Comparison of ENCODE assay signal across 20 mouse cellular contexts in genomic region chr13:32670782-32671181, GRCm38 (mm10).
A peak's percentile ranks its signal among the peaks of the same experiment; 100 is the strongest.
DNase-seq lines count a peak whose midpoint lies in the region; ATAC-seq and TF ChIP-seq lines count a peak whose summit lies in the region.
"Had no signal": no experiment of that assay in that cellular context is flagged by ENCODE, and none has a peak within 500 bp of the region (broad histone marks: within the 10 kb centered on the region; RNA-seq: fewer than 3 reads in every experiment).

No protein-coding gene starts in this region.

- peak overlapping the region; percentile 49 for H3K4me2 ChIP-seq in heart, embryonic 12.5 days
- peak overlapping the region; percentile 14; the same call in 1 of the 2 replicates for H3K4me2 ChIP-seq in heart, embryonic 16.5 days (ENCODE audit: low read depth, low read length)
- peak overlapping the region; percentile 22; the same call in 1 of the 2 replicates for H3K4me2 ChIP-seq in lung, embryonic 15.5 days
- H3K4me2 ChIP-seq: embryonic facial prominence, embryonic 13.5 days; forebrain, embryonic 12.5 days; hindbrain, embryonic 14.5 days; intestine, embryonic 15.5 days had no signal

- WGBS in heart, embryonic 12.5 days = 22% methylated on average over 7 of the region's 7 CpGs
- WGBS in heart, embryonic 16.5 days = 30% methylated on average over 7 of the region's 7 CpGs
- 20% methylated on average over 7 of the region's 7 CpGs for WGBS in lung, embryonic 15.5 days
- WGBS in thymus, adult 2 months = 47% methylated on average over 7 of the region's 7 CpGs

- no peak for DNase-seq in heart, postnatal 4 days
- no peak for DNase-seq in heart, postnatal 36 days
- no peak for DNase-seq in lung, postnatal 14 days
- no peak for DNase-seq in thymus, adult 2 months
- DNase-seq in thymus, postnatal 14 days = no peak
- DNase-seq: adrenal gland, adult 2 months; adrenal gland, postnatal 25 days; cerebellum, adult 18-20 months; cerebellum, adult 9-11 months; cerebellum, postnatal 36 days; gastrocnemius, postnatal 10 days had no signal

- no peak overlapping the region for H3K27ac ChIP-seq in heart, embryonic 12.5 days (ENCODE audit: poor library complexity, severe bottlenecking)
- no peak overlapping the region for H3K27ac ChIP-seq in heart, embryonic 16.5 days (ENCODE audit: low read length)
- H3K27ac ChIP-seq in lung, embryonic 15.5 days = no peak overlapping the region
- peak overlapping the region; percentile 47 for H3K27ac ChIP-seq in thymus, adult 2 months (ENCODE audit: control insufficient read depth, insufficient read depth, low read length)
- H3K27ac ChIP-seq: embryonic facial prominence, embryonic 13.5 days; forebrain, embryonic 12.5 days; hindbrain, embryonic 10.5 days; hindbrain, embryonic 14.5 days; intestine, embryonic 15.5 days had no signal

- H3K36me3 ChIP-seq in heart, embryonic 12.5 days = no peaks in the 10 kb centered on the region
- no peaks in the 10 kb centered on the region for H3K36me3 ChIP-seq in heart, embryonic 16.5 days (ENCODE audit: control insufficient read depth, insufficient read depth)
- no peaks in the 10 kb centered on the region for H3K36me3 ChIP-seq in lung, embryonic 15.5 days
- H3K36me3 ChIP-seq in thymus, adult 2 months (ENCODE audit: control insufficient read depth, insufficient read depth, low read length) = no peaks in the 10 kb centered on the region
- H3K36me3 ChIP-seq: embryonic facial prominence, embryonic 13.5 days; forebrain, embryonic 12.5 days; hindbrain, embryonic 10.5 days; intestine, embryonic 15.5 days had no signal

- intact Hi-C loops in heart, postnatal 36 days (cut with DNase I) = no loop called here

- peaks cover 32% of the 10 kb centered on the region for H3K27me3 ChIP-seq in heart, embryonic 12.5 days (replicated peaks)
- H3K27me3 ChIP-seq in heart, embryonic 16.5 days (ENCODE audit: control insufficient read depth, insufficient read depth, low read length) = peaks cover 6% of the 10 kb centered on the region
- peaks cover 54% of the 10 kb centered on the region for H3K27me3 ChIP-seq in lung, embryonic 15.5 days
- no peaks in the 10 kb centered on the region for H3K27me3 ChIP-seq in thymus, adult 2 months (ENCODE audit: control insufficient read depth, insufficient read depth, low read length)
- H3K27me3 ChIP-seq: forebrain, embryonic 12.5 days; intestine, embryonic 15.5 days had no signal

- H3K4me1 ChIP-seq in heart, embryonic 12.5 days (replicated peaks) = peaks cover 13% of the 10 kb centered on the region; the same call in 1 of the 2 replicates
- peaks cover 4% of the 10 kb centered on the region; the same call in 1 of the 2 replicates for H3K4me1 ChIP-seq in heart, embryonic 16.5 days (ENCODE audit: control insufficient read depth, insufficient read depth, low read length)
- H3K4me1 ChIP-seq in lung, embryonic 15.5 days = peaks cover 15% of the 10 kb centered on the region
- peaks cover 14% of the 10 kb centered on the region for H3K4me1 ChIP-seq in thymus, adult 2 months (replicated peaks; ENCODE audit: control insufficient read depth, insufficient read depth, low read length)
- H3K4me1 ChIP-seq: forebrain, embryonic 12.5 days; hindbrain, embryonic 10.5 days; intestine, embryonic 15.5 days had no signal

- no peak for ATAC-seq in heart, embryonic 12.5 days (ENCODE audit: insufficient number of reproducible peaks, low FRiP score)
- ATAC-seq in heart, embryonic 16.5 days (replicated peaks; ENCODE audit: extremely low read depth, insufficient read depth, low FRiP score) = no peak
- no peak for ATAC-seq in lung, embryonic 15.5 days (ENCODE audit: borderline replicate concordance, extremely low read depth, low FRiP score, low TSS enrichment)
- ATAC-seq: forebrain, embryonic 16.5 days; intestine, embryonic 15.5 days had no signal

- no peak for TF ChIP-seq POLR2A in thymus, adult 2 months (IDR thresholded peaks at IDR 0.05; ENCODE audit: control insufficient read depth, extremely low read depth, insufficient read depth, low read length, poor library complexity)

- H3K9me3 ChIP-seq in heart, embryonic 12.5 days (replicated peaks) = no peaks in the 10 kb centered on the region
- no peaks in the 10 kb centered on the region for H3K9me3 ChIP-seq in heart, embryonic 16.5 days (replicated peaks; ENCODE audit: control insufficient read depth, low read length)
- no peaks in the 10 kb centered on the region for H3K9me3 ChIP-seq in lung, embryonic 15.5 days
- H3K9me3 ChIP-seq: embryonic facial prominence, embryonic 13.5 days; forebrain, embryonic 12.5 days; hindbrain, embryonic 10.5 days; intestine, embryonic 15.5 days had no signal

- no peak overlapping the region for H3K4me3 ChIP-seq in heart, embryonic 12.5 days
- no peak overlapping the region for H3K4me3 ChIP-seq in heart, embryonic 16.5 days (ENCODE audit: low read length)
- no peak overlapping the region for H3K4me3 ChIP-seq in lung, embryonic 15.5 days
- H3K4me3 ChIP-seq in thymus, adult 2 months (ENCODE audit: control insufficient read depth, insufficient read depth, low read length) = no peak overlapping the region
- H3K4me3 ChIP-seq: embryonic facial prominence, embryonic 13.5 days; forebrain, embryonic 12.5 days; hindbrain, embryonic 10.5 days; intestine, embryonic 15.5 days had no signal

- TF ChIP-seq CTCF in thymus, adult 2 months (IDR thresholded peaks at IDR 0.05; ENCODE audit: borderline replicate concordance, control insufficient read depth, extremely low read depth, insufficient read depth, low read length, poor library complexity) = no peak

- no peak overlapping the region for H3K9ac ChIP-seq in heart, embryonic 12.5 days
- H3K9ac ChIP-seq in heart, embryonic 16.5 days (ENCODE audit: low read length) = no peak overlapping the region
- no peak overlapping the region for H3K9ac ChIP-seq in lung, embryonic 15.5 days
- H3K9ac ChIP-seq: embryonic facial prominence, embryonic 13.5 days; forebrain, embryonic 12.5 days; hindbrain, embryonic 14.5 days; intestine, embryonic 15.5 days had no signal
